Comparison of ENCODE assay signal across 12 mouse cellular contexts in genomic region chr10:108110197-108110596, GRCm38 (mm10).
"Had no signal": no experiment of that assay in that cellular context is flagged by ENCODE, and none has a peak within 500 bp of the region (broad histone marks: within the 10 kb centered on the region; RNA-seq: fewer than 3 reads in every experiment).

No protein-coding gene starts in this region.

- ATAC-seq: liver, embryonic 12.5 days; midbrain, embryonic 15.5 days had no signal

- DNase-seq: kidney, adult 18-20 months; kidney, adult 9 months; kidney, postnatal 14 days; kidney, postnatal 4 days; liver; lung, adult 18-20 months; lung, postnatal 10 days; lung, postnatal 36 days; right cerebral cortex, postnatal 4 days; thymus, postnatal 25 days had no signal
